Mouse (Mus musculus) hindbrain, embryonic 15.5 days (tissue): ENCODE measurements around the gene Ublcp1. TPM values are rescaled to one million over a fixed set of nuclear protein-coding genes. Genes with fewer than 3 reads are reported as not detected.
"Not testable (repeated sequence)": the region's sequence is repeated elsewhere in the genome, so short reads cannot be mapped to it uniquely, and the experiment has no call there.

ENCODE experiments used
- ATAC-seq: fragments of 200-750 bp; cut with Nextera tagmentation; 2 replicates; pipeline ENCODE4 v1.8.0; 2017; ENCODE audit warnings: low read depth, moderate number of reproducible peaks, moderate TSS enrichment; ENCODE audit not compliant: low FRiP score
- H3K27ac ChIP-seq: fragments of 300-500 bp; sonication (generic); replicated peaks from 2 replicates; pipeline ENCODE4 v1.5.1; 2015; ENCODE audit warnings: mild to moderate bottlenecking, inconsistent platforms
- H3K27me3 ChIP-seq: fragments of 300-500 bp; sonication (generic); 2 replicates; pipeline ENCODE4 v1.6.1; 2015; ENCODE audit warnings: control low read depth, inconsistent platforms
- H3K36me3 ChIP-seq: fragments of 300-500 bp; sonication (generic); 2 replicates; pipeline ENCODE4 v1.6.1; 2015; ENCODE audit warnings: control low read depth, inconsistent platforms
- H3K4me1 ChIP-seq: fragments of 300-500 bp; sonication (generic); replicated peaks from 2 replicates; pipeline ENCODE4 v1.6.1; 2015; ENCODE audit warnings: control low read depth, inconsistent platforms
- H3K4me2 ChIP-seq: fragments of 300-500 bp; sonication (generic); 2 replicates; pipeline ENCODE4 v1.6.1; 2015; ENCODE audit warnings: moderate library complexity, mild to moderate bottlenecking, inconsistent platforms
- H3K4me3 ChIP-seq: fragments of 300-500 bp; sonication (generic); 2 replicates; pipeline ENCODE4 v1.5.1; 2015; ENCODE audit warnings: mild to moderate bottlenecking, inconsistent platforms
- H3K9ac ChIP-seq: fragments of 300-500 bp; sonication (generic); 2 replicates; pipeline ENCODE4 v1.6.1; 2015; ENCODE audit warnings: inconsistent platforms
- H3K9me3 ChIP-seq: fragments of 300-500 bp; sonication (generic); 2 replicates; pipeline ENCODE4 v1.6.1; 2016; ENCODE audit warnings: control low read depth, inconsistent platforms
- WGBS: fragments of 180-500 bp; shearing (Covaris S2); methylation state at CpG from one replicate; pipeline ENCODE4 v1.1.7; 2015; 5-methylcytosine and 5-hydroxymethylcytosine counted together
- polyA plus RNA-seq: library from polyadenylated mRNA; unstranded; fragments of >200 nt; fragmentation: Nextera tagmentation; extraction: Ambion mirVana; gene quantifications from 2 replicates; pipeline ENCODE4 v1.2.1, GENCODE M21; 2015

Ublcp1 gene
- polyA plus RNA-seq, 1 experiment from 2014 or later = 57.0 TPM

GRCm38 (mm10) chr11:44478382-44478781 is 8.1 kb upstream of the Ublcp1 start:
- no peak for ATAC-seq
- Histone ChIP-seq H3K27ac (no peak overlapping the region), H3K9me3 (no peaks in the 10 kb centered on the region), H3K4me3 (no peak overlapping the region), H3K27me3 (no peaks in the 10 kb centered on the region), H3K4me2 (no peak overlapping the region), H3K4me1 (no peaks in the 10 kb centered on the region), H3K36me3 (no peaks in the 10 kb centered on the region), H3K9ac (no peak overlapping the region)
- 92% methylated on average over 4 of the region's 4 CpGs for WGBS

- no peak overlapping the region for H3K4me3 ChIP-seq
- H3K27me3 ChIP-seq = no peaks in the 10 kb centered on the region
- no peak overlapping the region for H3K9ac ChIP-seq
- H3K36me3 ChIP-seq = no peaks in the 10 kb centered on the region
- H3K4me2 ChIP-seq = no peak overlapping the region
- H3K4me1 ChIP-seq = peaks cover 4% of the 10 kb centered on the region
- H3K9me3 ChIP-seq = no peaks in the 10 kb centered on the region
- ATAC-seq = no peak
- no peak overlapping the region for H3K27ac ChIP-seq
- 93% methylated on average over 2 of the region's 2 CpGs for WGBS
Measured at GRCm38 (mm10) chr11:44476445-44476844, 6.1 kb upstream of the Ublcp1 start.

GRCm38 (mm10) chr11:44475467-44475866 is 5.2 kb upstream of the Ublcp1 start:
- H3K4me3 ChIP-seq = no peak overlapping the region
- H3K9me3 ChIP-seq = no peaks in the 10 kb centered on the region
- no peaks in the 10 kb centered on the region for H3K27me3 ChIP-seq
- peaks cover 10% of the 10 kb centered on the region for H3K4me1 ChIP-seq
- H3K4me2 ChIP-seq = no peak overlapping the region
- no peaks in the 10 kb centered on the region for H3K36me3 ChIP-seq
- ATAC-seq = no peak
- no peak overlapping the region for H3K27ac ChIP-seq
- 77% methylated on average over 3 of the region's 3 CpGs for WGBS
- no peak overlapping the region for H3K9ac ChIP-seq

DNA sequence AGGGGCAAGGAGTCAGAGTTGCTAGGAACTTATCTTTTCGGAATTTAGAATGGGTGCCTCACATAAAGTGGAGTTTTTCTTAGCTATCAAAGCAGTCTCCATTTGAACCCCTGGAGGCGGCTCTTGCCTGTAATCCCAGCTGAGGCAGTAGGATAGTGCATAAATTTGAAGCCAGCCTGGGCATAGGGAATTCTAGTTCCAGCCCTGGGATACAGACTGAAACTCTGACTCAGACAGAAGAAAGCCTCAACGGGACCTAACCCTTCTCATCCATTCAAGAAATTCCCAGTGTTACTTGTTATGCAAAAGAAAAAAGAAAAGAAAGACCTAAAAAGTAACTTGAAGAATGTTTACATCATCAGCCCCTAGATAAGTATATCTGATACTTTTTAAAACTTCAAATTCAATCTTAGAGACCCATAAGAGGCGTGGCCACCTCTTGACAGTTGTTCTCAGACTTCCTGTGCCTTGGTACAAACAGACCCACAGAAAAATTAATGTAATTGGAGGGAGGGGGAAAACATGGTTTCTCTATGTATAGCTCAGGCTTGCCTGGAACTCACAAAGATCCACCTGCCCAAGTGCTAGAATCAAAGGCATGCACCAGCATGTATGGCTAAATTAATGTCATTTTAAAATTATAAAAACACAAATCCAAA is 1.2 kb upstream of the Ublcp1 start:
- peak overlapping the region; percentile 85 for H3K27ac ChIP-seq
- no peak for ATAC-seq
- peak overlapping the region; percentile 81 for H3K4me2 ChIP-seq
- no peaks in the 10 kb centered on the region for H3K27me3 ChIP-seq
- WGBS = 25% methylated on average over 4 of the region's 4 CpGs
- H3K9ac ChIP-seq = peak overlapping the region; percentile 88
- peak overlapping the region; percentile 88 for H3K4me3 ChIP-seq
- no peaks in the 10 kb centered on the region for H3K9me3 ChIP-seq
- H3K4me1 ChIP-seq = peaks cover 21% of the 10 kb centered on the region
- no peaks in the 10 kb centered on the region for H3K36me3 ChIP-seq

DNA sequence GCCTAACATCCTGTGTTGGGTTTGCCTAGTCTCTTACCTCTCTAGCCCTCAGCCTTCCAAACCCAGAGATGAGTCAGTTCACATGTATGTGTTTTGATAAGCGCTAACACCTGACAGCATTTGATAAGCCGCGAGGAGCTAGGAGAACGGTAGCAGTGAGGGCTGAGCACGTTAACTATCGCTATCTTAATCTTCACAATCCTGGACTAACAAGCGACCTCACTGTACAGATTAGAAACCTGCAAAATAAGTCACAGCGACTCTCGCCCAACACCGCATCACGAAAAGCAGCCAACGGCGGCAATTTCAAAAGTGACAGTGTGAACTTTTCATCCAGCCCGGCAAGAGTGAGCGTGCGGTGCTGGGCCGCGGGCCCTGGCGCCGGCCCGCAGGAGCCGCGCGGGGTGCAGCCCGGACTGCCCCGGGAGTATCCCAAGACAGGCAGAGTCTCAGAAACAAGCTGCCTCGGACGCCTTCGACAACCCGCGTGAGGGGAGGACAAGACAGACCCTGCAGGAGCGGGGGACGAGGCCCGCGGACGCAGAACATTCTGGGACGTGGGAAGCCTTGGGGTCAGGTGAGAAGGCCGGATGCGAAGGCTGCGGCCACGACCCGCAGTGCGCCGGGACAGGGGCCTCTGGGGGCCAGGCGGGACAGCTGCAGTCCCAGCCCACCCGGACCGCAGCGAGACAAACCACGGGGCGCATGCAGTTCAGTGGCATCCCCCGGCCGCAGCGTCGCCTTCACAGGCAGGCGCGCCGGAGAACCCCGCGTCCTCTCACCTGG is 459 bp downstream of the Ublcp1 start:
- peaks cover 21% of the 10 kb centered on the region for H3K4me1 ChIP-seq
- peak overlapping the region; percentile 88 for H3K4me3 ChIP-seq
- H3K4me2 ChIP-seq = peak overlapping the region; percentile 81
- peaks cover 9% of the 10 kb centered on the region for H3K36me3 ChIP-seq
- no peaks in the 10 kb centered on the region for H3K9me3 ChIP-seq
- ATAC-seq = peak; percentile 86
- peak overlapping the region; percentile 88 for H3K9ac ChIP-seq
- no peaks in the 10 kb centered on the region for H3K27me3 ChIP-seq
- 1% methylated on average over 59 of the region's 59 CpGs for WGBS
- H3K27ac ChIP-seq = peak overlapping the region; percentile 85

- Histone ChIP-seq H3K4me1 (peaks cover 21% of the 10 kb centered on the region), H3K4me3 (no peak overlapping the region), H3K27me3 (no peaks in the 10 kb centered on the region), H3K9me3 (no peaks in the 10 kb centered on the region), H3K36me3 (peaks cover 12% of the 10 kb centered on the region), H3K27ac (no peak overlapping the region), H3K4me2 (no peak overlapping the region), H3K9ac (no peak overlapping the region)
- 94% methylated on average over 10 of the region's 10 CpGs for WGBS
- no peak for ATAC-seq
Measured at GRCm38 (mm10) chr11:44468306-44468790, 1.9 kb downstream of the Ublcp1 start.

- no peak overlapping the region for H3K9ac ChIP-seq
- H3K9me3 ChIP-seq = no peaks in the 10 kb centered on the region
- H3K4me1 ChIP-seq = peaks cover 21% of the 10 kb centered on the region
- no peak for ATAC-seq
- no peak overlapping the region for H3K4me2 ChIP-seq
- H3K27ac ChIP-seq = no peak overlapping the region
- 88% methylated on average over 6 of the region's 6 CpGs for WGBS
- H3K36me3 ChIP-seq = peaks cover 12% of the 10 kb centered on the region
- no peak overlapping the region for H3K4me3 ChIP-seq
- no peaks in the 10 kb centered on the region for H3K27me3 ChIP-seq
Measured at GRCm38 (mm10) chr11:44466949-44467442, 3.3 kb downstream of the Ublcp1 start.

DNA sequence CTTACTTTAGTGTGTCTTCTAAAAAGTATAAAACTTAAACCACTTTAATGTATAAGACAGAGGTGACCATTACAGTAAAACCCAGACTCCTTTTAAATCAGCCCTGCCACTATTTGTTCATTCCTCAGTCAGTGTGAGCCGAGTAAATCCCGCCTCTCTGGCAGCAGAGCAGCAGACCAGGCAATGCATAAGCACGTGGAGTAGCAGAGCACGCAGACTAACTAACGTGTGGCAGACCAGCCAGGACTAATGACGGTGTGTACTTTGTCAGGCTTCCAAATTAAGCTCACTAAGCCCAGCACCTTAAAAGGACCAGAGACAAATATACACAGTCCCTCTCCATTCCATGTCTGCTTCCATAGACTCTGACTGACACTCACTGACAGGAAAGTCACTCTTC is 8.8 kb downstream of the Ublcp1 start:
- H3K27me3 ChIP-seq = no peaks in the 10 kb centered on the region
- no peak for ATAC-seq
- no peak overlapping the region for H3K4me2 ChIP-seq
- no peaks in the 10 kb centered on the region for H3K4me1 ChIP-seq
- no peak overlapping the region for H3K9ac ChIP-seq
- H3K9me3 ChIP-seq = no peaks in the 10 kb centered on the region
- H3K36me3 ChIP-seq = peaks cover 41% of the 10 kb centered on the region
- WGBS = 78% methylated on average over 6 of the region's 6 CpGs
- no peak overlapping the region for H3K27ac ChIP-seq
- no peak overlapping the region for H3K4me3 ChIP-seq

GRCm38 (mm10) chr11:44453423-44453822 is 16.9 kb downstream of the Ublcp1 start:
- H3K27me3 ChIP-seq = no peaks in the 10 kb centered on the region
- no peaks in the 10 kb centered on the region for H3K4me1 ChIP-seq
- peak; percentile 71; the same call in 1 of the 2 replicates for ATAC-seq
- H3K9ac ChIP-seq = no peak overlapping the region
- no peak overlapping the region for H3K27ac ChIP-seq
- peaks cover 18% of the 10 kb centered on the region for H3K36me3 ChIP-seq
- H3K9me3 ChIP-seq = no peaks in the 10 kb centered on the region
- H3K4me2 ChIP-seq = no peak overlapping the region
- no peak overlapping the region for H3K4me3 ChIP-seq
- 56% methylated on average over 2 of the region's 2 CpGs for WGBS

DNA sequence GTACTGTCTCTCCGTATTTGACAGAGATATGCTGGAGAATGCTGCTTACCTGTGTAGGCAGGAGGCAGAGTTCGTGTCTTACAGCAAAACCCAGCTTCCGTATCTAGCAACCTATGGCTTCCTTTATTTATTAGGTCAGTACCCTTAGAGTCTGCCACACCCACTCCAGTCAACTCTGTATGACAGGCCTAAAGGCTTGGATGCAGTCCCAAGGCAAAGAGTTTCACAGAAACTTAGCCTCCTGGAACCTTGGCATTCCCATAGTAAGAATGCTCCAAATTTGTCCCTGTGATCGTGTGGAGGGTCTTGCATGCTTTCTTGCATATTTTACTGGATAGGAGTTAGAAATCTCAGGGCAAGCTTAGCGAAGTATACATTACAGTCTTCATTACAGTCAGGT is 18.3 kb downstream of the Ublcp1 start:
- H3K4me1 ChIP-seq, ATAC-seq, H3K27ac ChIP-seq, H3K4me3 ChIP-seq, H3K4me2 ChIP-seq, H3K27me3 ChIP-seq, H3K9me3 ChIP-seq, H3K9ac ChIP-seq: not testable (repeated sequence)
- 97% methylated on average over 5 of the region's 5 CpGs for WGBS
- peaks cover 11% of the 10 kb centered on the region for H3K36me3 ChIP-seq

DNA sequence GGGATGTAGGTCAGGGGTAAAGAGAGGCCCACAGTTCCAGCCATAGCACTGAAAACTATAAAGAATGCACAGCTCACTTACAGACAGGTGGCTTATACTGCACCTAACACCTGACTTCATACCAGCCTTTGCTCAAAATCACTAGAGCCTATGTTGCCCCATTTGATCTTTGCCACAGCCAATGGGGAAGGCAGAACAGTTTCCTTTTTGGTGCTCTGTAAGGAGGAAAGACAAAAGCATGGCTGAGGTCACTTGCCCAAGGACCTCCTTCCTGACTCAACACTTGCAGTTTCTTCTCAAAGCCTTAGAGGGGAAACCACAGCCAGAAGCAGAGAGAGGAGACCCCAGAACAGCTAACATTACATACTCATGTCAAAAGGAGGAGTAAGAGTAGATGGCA is 19.3 kb downstream of the Ublcp1 start:
- no peaks in the 10 kb centered on the region for H3K27me3 ChIP-seq
- no peak overlapping the region for H3K9ac ChIP-seq

DNA sequence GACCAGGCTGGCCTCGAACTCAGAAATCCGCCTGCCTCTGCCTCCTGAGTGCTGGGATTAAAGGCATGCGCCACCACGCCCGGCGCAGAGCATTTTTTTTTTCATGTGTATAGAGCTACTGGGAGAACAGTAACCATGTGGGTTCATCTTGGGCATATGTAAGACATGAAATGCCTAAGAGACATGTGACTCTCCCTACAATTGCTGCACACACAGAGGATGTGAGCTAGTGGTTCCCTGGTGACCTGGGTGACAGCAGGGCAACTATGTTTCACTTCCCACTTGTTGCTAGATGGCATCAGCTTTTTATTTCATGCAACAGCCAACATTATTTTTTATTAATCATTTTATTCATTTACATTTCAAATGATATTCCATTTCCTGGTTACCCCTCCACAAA is 32.5 kb downstream of the Ublcp1 start:
- Histone ChIP-seq H3K4me3 (no peak overlapping the region), H3K9ac (no peak overlapping the region), H3K27ac (no peak overlapping the region), H3K4me1 (no peaks in the 10 kb centered on the region), H3K9me3 (no peaks in the 10 kb centered on the region), H3K36me3 (no peaks in the 10 kb centered on the region), H3K4me2 (no peak overlapping the region), H3K27me3 (no peaks in the 10 kb centered on the region)
- no peak for ATAC-seq
- WGBS = 96% methylated on average over 6 of the region's 6 CpGs

More for the DNA sequence above, 19.3 kb downstream of the Ublcp1 start:
- peaks cover 8% of the 10 kb centered on the region for H3K36me3 ChIP-seq
- no peak overlapping the region for H3K4me3 ChIP-seq
- H3K4me2 ChIP-seq = no peak overlapping the region
- H3K27ac ChIP-seq = no peak overlapping the region
- no peak for ATAC-seq
- H3K9me3 ChIP-seq = no peaks in the 10 kb centered on the region
- H3K4me1 ChIP-seq = no peaks in the 10 kb centered on the region
